Mouse (Mus musculus) gastrocnemius, postnatal 10 days (tissue): ENCODE results near the gene Kcne2. TPM values are rescaled to one million over a fixed set of nuclear protein-coding genes. Genes with fewer than 3 reads are reported as not detected.
A peak's percentile ranks its signal among the peaks of the same experiment; 100 is the strongest.

Source experiments
- DNase-seq: peaks from one replicate; pipeline ENCODE4 v3.0.0; 2021; ENCODE audit warnings: mixed read lengths
- total RNA-seq, 2 experiments: library from RNA; stranded (reverse); gene quantifications; 2 replicates each; pipeline ENCODE4 v1.2.3; 2021

Kcne2 gene
- total RNA-seq, 2 experiments from 2014 or later, result not detected

DNA sequence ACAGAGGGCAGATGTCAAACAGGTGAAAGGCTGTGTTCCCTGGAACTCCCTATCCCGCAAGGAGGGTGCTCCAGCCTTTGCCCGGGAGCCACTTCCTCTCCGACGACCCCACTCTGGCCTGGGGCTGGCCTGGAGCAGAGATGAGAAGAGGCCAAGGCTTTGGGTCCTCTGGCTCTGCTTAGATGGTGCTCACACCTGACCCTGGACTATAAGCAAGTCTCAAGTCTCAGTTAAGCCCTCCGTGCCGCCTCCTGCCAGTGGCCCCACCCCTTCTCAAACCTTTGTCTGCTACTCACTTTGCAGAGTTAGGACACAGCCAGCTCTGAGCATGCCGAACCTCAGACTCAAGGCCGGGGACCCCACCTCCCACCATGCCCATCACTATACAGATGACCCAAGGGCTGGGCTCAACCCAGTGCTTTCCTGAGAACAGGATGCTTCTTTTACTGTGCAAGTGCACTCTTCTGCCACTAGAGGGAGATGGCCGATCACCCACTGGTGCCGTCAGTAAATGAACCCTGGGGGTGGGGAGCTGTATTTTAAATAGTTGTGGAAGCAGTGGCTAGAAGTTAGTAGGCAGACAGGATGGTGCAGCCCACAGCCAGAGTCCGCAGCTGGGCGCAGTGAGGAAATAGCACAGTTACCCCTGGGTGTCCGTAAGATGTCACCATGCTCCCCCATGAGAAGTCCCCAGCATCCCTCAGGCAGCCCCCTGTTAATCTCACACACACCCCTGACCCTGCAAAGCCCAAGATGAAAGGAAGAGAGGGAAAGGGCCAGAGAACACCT lies 22.0 kb downstream of the Kcne2 start:
- peak; percentile 34 for DNase-seq

DNA sequence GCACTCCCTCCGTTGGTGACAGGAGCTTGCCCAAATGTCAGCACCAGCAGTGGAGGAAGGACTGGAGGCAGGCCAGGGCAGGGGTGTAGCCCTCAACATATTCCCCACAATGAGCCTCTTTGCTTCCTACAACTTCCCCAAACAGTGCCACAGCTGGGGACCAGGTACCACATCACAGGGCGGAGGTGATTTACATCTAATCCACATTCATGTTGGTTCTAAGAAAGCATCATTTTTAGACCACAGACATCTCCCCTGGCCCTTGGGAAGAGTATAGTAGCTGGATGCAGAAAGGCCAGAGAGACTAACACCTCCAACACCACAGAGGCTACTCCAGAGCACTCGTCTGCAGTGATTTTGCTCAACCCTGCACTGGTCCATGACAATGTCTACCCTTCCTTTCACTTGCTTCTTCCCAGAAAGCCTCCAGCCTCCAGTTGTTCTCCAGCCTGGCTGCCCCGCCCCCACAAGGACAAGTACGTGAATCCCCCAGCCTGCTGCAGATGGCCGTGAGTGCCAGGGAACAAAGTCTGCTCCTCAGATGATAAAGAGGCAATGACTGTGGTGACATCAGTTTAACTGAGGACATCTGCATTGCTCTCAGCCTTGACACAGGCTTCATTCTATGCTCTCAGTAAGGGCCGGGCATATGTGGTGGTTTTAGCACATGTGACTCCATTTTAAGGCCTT lies 24.0 kb downstream of the Kcne2 start:
- no peak for DNase-seq

DNA sequence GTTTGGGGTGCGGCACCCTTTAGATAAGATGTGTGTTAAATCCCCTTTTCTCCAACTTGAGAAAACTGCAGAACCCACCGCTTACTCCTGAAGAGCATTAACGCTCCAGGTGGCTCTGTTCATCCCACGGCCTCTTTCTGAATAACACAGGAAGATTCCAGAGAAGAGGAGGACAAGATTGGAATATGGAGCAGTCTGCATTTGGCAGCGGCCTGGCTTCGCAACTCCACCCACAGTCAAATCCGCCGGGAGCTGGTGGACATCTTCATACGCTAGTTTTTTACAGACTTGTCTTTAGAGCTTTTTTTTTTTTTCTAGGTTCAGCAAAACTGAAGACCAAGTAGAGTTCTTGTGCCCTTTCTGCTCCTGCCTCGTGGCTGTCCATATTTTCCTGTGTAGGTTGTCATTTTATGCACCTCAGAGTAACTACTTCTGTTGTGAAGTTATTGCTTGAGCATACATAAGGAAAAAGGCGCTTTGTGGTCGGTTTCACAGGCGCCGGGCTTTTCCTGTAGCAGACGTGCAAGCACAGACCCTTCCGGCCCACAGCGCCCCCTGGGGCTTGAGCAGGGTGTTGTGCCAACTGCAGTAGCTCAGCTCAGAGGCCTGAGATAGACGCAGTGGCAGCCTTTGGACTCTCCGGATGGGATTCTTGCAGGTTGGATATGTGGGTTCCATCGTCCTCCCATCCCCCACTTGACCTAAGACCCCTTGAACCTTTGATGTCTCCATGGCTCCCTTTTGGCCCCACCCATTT lies 27.3 kb downstream of the Kcne2 start:
- peak; percentile 75 for DNase-seq

DNA sequence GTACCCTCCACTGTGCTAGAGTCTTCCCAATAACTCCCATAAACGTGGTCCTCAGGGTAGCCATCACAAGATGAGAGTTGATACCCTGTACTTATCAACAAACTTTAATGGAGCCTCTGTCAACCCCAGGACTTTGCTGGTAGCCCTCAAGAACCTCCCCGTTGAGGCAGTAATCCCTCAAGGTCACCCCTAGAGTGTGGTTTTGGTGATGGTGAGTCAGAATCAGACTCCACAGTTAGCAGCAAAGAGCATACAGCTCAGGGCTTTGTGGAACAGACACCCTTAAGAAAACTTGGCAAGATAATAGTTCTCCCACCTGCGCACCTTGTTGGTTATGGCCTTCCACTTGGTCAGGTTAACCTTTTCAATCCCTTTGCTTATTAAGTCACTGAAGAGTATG lies 28.2 kb downstream of the Kcne2 start:
- no peak for DNase-seq

DNA sequence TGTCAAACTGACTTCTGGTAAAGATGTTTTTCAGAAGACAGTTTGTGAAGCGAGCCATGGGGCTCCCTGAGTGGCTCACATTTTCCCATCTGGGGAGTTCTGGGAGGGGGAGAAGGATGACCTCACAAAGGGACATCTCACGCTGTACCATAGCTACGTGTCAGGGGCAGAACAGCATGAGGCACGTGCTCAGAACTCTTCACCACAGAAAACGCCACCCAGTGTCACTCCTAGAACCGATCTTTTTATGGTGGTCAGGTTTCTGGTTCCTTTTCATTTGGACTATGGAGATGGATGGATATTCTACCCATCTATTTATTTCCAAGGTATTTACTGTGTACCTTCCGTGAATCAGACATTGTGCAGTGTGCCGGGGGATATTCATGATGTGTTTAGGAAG lies 29.2 kb downstream of the Kcne2 start, which contains the start of gene Fam243:
Gene Fam243, minus strand, starts transcription at position 101 of the 400 bp plus-strand sequence.
- no peak for DNase-seq

DNA sequence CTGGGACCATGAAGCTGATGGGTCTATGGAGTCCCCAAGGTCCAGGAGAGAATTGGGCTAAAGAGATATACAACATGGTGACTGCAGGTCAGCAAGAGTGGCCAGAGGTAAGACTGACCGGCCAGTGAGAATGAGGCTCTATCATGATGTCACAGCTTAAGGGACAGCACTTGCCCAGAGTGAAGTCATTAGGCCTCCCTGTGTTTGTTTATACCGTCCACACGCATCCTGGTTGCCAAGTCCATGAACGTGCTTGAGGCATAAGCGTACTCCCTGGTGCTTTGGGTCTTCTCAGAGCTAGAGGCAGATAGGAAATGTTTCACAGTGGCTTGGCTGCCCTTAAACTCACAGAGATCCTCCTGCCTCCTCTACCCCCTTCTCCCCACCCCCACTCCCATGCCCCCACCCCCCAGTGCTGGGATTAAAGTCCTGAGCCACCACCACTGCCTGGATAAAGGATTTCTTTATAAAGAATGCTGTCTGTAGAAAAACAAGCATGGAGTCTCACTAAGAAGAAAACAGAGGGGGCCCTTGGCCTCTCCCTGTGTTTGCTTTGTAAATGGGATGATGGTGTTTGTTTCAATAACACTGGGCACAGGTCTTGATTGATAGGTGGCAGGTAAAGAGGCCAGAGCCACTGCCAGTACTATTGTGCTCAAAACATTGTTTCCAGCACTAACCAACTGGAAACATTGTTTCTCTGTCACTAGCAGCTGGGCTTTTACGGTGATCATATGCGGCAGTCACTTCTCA lies 32.3 kb downstream of the Kcne2 start:
- DNase-seq, result no peak

DNA sequence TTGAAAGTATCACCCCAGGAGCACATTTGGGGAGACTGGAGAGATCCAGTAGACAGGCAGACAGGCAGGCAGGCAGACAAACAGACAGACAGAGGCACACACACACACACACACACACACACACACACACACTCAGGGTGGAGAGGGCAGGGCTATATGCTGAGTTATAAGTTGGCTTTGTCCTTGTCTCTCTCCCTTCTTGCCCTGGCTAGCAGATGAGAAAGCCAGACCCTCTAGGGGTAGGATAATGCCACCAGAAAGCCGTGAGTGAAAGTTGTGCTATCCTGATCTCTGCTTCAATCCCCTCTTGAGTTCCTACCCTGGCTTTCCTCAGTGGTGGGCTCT lies 32.8 kb downstream of the Kcne2 start:
- DNase-seq, result no peak

DNA sequence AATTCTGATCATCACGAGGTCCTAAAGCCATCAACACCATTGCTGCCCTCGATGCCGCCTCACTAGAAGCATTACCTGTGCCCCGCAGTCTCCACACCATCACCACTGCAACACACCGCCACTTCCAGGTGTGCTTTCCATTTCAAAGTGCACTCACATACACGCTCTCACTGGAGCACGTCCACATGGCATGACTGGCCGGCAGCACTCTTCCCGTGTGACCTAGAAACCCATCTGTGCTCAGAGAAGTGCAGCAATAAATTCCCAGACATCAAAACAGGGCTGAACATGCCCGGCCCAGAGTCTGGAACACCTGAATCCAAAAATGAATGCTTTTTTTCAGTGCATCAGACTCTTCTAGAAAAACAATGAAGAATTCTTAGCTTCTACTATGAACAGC lies 35.7 kb downstream of the Kcne2 start:
- DNase-seq, result no peak

DNA sequence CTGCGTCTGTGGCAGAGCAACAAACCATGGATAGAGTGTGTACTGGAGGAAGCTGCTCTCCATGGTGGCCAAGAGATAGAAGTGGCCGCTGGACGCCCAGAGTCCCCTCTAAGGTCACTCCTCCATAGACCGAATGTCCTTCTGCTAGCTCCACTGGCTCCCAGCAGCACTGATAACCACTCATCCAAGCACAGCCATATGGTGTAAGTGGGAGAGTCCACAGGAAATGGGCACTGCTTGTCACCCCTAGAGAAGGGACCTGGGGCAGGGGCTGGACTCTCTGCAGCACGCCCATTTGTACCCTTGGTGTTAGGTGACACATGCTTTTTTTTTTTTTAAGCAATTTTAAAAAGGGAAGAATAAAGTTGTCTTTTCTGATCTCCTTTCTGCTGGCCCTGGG lies 38.8 kb downstream of the Kcne2 start:
- DNase-seq, result no peak

DNA sequence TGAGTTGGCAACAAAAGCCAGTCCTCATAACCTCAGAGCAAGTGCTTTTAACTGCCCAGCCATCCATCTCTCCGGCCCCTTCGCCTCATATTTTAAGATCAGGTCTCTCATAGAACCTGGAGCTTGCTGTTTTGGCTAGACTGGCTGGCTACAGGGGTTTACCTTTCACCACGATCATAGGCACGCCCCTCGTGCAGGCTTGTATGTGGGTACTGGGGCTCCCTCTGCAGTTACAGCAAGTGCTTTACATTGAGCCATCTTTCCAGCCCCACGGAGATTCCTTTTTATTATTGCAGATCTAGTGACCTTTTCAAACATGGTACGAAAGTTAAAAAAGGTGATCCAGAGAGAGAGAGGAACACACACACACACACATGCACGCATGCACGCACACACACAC lies 42.4 kb downstream of the Kcne2 start:
- DNase-seq, result no peak

DNA sequence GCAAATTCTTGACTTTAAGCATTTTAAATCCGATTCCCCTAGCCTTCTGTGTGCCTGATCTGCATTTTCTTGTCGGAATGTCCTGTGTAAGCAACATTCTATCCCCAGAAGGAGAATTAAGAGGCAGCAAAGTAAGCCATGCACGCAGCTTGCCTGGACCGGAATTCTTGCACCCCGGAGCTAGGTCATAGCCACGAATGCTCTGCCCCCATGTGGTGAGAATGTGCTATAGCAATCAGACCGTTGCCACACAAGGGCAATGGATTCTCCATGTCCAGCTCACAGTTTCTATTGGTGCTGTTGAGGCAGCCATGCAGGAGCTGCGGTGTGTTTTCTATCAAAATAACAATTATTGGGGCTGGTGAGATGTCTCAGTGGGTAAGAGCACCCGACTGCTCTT lies 44.1 kb downstream of the Kcne2 start:
- peak; percentile 78 for DNase-seq

DNA sequence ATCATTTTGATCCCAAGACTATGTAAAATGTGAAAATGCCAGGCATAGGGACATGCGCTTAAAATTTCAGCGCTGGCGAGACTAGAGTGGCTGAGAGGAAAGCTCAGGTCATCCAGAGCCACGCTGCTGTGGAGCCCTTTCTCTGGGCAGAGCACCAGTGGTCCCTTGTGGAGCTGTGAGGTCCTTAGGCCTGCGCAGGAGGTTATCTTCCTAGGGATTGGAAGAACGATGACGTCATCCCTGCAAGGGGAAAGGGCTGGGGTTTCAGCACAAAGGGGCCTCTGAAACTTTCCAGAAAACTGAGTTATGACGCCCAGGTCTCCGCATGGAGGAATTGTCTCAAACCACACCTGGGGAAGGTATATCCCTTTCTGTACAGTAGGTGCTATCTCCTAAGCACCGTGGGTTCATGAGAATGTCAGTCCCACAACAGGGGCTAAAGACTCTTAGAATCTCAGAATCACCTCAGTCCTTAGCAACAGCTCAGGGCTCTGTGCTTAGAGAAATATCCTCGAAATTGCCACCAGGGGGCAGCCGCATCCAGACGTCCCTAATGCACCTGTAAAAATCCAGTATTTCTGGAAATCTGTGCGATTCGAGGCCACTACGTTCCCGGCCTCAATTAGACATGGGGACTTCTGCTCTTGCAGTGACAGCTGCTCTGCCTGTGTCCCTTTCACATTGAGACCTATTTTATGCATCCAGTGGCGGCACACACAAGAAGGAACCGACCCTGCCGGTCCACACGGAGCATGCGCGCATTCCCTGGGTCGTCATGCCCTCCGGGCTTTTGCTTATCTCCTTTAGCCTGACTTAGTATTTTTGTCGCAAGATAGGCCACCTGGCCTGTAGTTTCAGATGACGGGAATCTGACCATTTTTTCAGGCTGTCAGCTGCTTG lies 48.7 kb downstream of the Kcne2 start:
- DNase-seq, result peak; percentile 70

DNA sequence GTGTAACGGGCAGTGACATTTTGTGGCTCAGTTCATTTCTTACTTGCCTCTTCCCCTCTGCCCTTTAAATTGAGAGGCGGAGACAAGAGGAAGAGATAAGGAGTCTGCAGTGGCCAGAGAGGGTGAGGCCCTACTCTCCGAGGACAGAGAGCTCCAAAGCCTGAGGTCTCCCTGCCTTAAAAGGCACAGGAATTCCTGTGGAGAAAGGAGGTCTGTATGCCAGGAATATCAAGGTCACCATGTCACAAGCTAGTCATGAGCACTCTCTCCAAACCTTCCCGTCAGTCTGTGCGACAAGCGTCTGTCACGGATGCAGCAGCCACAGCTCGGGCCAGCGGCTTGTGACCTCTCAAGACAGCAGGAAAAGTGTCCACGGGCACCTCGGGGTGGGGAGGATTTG lies 53.0 kb downstream of the Kcne2 start:
- no peak for DNase-seq

DNA sequence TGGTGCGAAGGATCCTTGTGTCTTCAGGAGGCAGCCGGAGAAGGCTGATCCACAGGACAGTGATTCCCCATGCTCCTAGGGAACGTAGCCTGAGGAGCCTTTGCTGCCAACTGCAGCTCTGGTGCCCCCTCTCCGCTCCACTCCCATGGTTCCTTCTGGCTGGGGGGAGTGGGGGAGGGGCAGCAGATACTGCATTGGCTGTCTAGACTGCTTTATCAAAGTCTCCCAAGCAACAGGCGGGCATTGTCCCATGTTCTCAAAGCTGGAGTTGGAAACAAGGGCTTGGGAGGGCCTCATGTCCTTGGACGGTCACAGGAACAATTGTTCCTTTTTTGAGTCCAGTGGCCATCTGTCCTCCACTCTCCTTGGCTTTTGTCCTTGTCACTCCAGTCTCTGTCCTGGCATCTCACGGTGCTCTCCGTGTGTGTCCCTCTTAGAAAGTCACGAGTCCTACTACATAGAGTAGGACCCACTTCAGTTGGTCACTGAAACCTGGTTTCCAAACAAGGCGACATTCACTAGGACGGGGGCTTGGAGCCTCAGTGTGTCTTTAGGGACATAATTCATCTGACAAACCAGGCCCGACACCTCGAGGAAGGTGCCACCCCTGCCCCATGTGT lies 54.2 kb downstream of the Kcne2 start:
- peak; percentile 40 for DNase-seq

Other genes with a start within 250 kb of the Kcne2 start
- gene Mrps6, start 234.1 kb upstream of the Kcne2 start, total RNA-seq, result 10 to 100 TPM; 19.6 to 24.1 TPM
- not detected for gene Gm49711, start 234.1 kb upstream of the Kcne2 start, total RNA-seq
- gene Slc5a3, start 234.1 kb upstream of the Kcne2 start, total RNA-seq, result 1 to 10 TPM; 3.8 to 4.1 TPM
- gene Smim11, start 8.9 kb downstream of the Kcne2 start, total RNA-seq, result 10 to 100 TPM; 81.1 to 84.7 TPM
- not detected for gene Fam243, start 29.1 kb downstream of the Kcne2 start, total RNA-seq
- gene Kcne1, start 67.1 kb downstream of the Kcne2 start, total RNA-seq, result not detected
- 10 to 100 TPM; 45.3 to 51.6 TPM for gene Rcan1, start 178.5 kb downstream of the Kcne2 start, total RNA-seq
- under 1 TPM; 0.14 to 0.16 TPM for gene Clic6, start 193.3 kb downstream of the Kcne2 start, total RNA-seq